Mouse (Mus musculus) brain, embryonic 14.5 days (tissue): Measurements from ENCODE around the gene Mrpl28.
"Not testable (repeated sequence)": the region's sequence is repeated elsewhere in the genome, so short reads cannot be mapped to it uniquely, and the experiment has no call there.

Experiments
- CTCF ChIP-seq: fragments of 200-500 bp; IDR thresholded peaks from 2 replicates; pipeline ENCODE4 v1.5.1; 2012; ENCODE audit warnings: inconsistent platforms, mild to moderate bottlenecking, moderate library complexity, borderline replicate concordance; ENCODE audit not compliant: insufficient read depth, insufficient read length; ENCODE audit errors: extremely low read depth
- POLR2A ChIP-seq: fragments of 200-500 bp; IDR thresholded peaks from 2 replicates; pipeline ENCODE4 v1.6.1; 2012; ENCODE audit warnings: mild to moderate bottlenecking, inconsistent platforms, borderline replicate concordance; ENCODE audit not compliant: poor library complexity, insufficient read depth, insufficient read length, severe bottlenecking; ENCODE audit errors: extremely low read depth

DNA sequence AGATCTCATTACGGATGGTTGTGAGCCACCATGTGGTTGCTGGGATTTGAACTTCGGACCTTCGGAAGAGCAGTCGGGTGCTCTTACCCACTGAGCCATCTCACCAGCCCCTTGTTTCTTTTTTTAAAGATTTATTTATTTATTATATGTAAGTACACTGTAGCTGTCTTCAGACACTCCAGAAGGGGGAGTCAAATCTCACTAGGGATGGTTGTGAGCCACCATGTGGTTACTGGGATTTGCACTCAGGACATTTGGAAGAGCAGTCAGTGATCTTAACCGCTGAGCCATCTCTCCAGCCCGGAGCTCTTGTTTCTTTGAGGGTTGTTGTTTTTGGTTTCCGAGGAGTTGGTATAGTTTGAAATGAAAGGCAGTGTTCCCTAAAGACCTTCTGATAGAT lies 8.8 kb upstream of the Mrpl28 start:
- not testable (repeated sequence) for TF ChIP-seq POLR2A, CTCF
